Mouse (Mus musculus) left cerebral cortex, adult 18-20 months (tissue): ENCODE data around the gene Bclaf1. TPM values are rescaled to one million over a fixed set of nuclear protein-coding genes. Genes with fewer than 3 reads are reported as not detected.

Source experiments
- DNase-seq, 2 experiments: peaks; one replicate each; pipeline ENCODE4 v3.0.0; 2021 to 2022; ENCODE audit warnings: low spot score in 2 of 2, mixed read lengths in 1 of 2
- total RNA-seq, 2 experiments: library from RNA; stranded (reverse); gene quantifications; 2 replicates each; pipeline ENCODE4 v1.2.3; 2021

The Bclaf1 gene
- total RNA-seq, 2 experiments from 2014 or later: 111 to 116 TPM

DNA sequence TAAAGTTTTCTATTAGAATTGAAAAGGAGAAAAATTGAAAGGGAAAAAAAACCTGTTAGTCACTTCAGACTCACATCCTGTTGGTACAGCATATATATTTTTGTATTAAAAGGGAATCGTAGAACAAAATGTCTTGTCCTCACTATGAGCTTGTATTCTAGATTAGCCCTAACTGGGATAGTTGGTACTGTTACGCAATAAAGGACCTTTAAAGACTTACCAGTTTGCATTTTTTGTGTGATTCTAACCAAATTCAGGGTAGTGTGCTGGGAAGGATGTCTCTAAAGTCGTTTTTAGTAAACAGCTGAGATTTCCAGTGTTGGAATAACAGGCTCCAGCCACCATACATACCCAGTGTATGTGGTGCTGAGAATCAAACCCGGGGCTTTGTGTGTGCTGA is 1.7 kb downstream of the Bclaf1 start:
- DNase-seq: no peak

DNA sequence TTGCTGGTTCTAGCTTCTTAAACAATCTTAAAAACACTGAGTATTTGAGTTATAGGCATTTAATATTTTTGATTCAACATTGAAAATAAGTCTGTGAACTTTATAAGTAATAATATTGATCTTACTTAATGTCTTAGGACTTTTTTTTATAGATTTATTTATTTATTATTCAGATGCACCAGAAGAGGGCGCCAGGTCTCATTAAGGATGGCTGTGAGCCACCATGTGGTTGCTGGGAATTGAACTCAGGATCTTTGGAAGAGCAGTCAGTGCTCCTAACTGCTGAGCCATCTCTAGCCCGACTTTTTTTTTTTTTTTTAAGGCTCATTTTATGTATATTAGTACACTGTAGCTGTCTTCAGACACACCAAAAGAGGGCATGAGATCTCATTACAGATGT is 2.5 kb downstream of the Bclaf1 start:
- DNase-seq: no peak

DNA sequence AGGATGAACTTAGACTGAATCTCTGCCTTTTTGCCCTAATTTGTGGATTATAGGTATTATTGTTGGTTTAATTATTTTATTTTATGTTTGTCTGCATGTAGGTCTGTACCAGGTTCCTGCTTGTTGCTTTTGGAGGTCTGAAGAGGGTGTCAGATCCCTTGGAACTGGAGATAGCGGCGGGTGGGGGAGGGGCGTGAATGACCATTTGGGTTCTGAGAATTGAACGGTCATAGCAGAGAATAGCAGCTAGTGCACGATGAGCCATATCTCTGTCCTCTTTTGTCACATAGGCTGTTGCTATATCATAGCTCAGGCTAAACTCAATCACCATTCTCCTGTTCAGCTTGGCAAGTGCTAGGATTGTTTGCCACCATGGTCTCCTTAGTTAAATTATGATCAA is 5.2 kb downstream of the Bclaf1 start:
- no peak for DNase-seq

DNA sequence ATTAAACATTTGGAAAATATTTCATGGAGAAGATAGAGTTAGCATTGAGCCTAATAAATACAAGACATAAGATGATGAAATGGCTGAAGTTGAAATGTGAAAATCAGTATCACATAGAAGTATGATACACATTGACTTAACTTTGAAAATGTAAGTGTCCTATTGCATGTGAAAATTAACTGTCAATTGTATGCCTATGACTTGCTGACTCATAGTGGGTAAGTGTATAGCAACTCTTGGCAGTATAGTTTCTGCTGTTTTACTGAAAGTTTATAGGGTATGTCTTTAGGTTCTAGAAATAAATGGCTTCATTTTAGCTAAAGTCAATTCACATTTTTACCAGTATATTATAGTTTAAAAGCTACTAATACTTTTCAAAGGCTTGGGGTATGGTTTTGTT is 14.0 kb downstream of the Bclaf1 start:
- DNase-seq: no peak

DNA sequence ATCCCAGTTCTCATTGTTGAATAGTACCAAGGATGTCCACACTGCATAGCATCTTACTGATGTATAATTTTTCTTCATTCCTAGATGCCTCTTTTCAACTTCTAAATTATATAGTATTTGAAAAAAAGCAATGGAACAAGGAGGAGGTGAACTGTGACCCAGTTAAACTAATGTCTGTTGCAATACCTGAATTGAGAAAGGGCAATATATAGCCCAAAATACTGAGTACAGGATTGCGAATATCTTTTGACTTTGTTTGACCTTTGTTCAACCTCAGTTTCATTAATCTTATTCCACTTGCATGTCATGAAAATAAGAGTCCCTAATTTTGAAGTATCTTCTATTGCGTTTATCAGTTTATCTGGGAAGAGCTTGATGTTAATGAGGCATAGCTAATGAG is 19.0 kb downstream of the Bclaf1 start:
- no peak for DNase-seq

DNA sequence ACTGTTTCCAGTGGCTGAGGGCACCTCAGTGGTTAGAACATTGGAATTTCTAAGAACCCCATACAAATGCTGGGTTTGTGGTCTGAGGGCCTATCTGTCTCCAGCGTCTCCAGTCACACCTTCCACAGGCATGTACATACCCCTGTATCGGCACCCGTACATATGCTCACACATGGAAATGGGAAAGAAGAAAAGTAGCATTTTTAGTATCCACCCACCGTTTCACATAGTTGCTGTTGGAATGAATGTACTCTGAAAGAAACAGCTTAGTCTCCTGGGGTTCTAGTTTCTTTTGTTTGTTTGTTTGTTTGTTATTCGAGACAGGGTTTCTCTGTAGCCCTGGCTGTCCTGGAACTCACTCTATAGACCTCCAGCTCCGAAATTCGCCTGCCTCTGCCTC is 25.6 kb downstream of the Bclaf1 start:
- no peak for DNase-seq

DNA sequence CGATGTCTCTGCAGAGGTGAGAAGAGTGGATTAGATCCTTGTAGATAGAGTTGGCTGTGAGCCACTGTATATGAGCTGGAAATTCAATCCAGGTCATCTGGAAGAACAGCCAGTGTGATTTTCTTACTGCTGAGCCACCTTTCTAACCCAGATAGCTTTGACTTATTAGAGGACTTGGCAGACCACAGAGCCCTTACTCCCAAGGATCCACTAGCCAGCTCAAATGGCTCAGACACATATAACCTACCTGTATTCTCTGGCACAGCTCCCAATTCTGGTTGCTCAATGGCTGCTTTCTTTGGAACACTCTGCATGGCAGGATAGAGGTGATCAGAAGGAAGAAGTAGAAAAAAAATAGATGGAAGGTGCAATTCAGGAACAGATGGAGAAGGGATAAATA is 33.5 kb downstream of the Bclaf1 start:
- DNase-seq: no peak

DNA sequence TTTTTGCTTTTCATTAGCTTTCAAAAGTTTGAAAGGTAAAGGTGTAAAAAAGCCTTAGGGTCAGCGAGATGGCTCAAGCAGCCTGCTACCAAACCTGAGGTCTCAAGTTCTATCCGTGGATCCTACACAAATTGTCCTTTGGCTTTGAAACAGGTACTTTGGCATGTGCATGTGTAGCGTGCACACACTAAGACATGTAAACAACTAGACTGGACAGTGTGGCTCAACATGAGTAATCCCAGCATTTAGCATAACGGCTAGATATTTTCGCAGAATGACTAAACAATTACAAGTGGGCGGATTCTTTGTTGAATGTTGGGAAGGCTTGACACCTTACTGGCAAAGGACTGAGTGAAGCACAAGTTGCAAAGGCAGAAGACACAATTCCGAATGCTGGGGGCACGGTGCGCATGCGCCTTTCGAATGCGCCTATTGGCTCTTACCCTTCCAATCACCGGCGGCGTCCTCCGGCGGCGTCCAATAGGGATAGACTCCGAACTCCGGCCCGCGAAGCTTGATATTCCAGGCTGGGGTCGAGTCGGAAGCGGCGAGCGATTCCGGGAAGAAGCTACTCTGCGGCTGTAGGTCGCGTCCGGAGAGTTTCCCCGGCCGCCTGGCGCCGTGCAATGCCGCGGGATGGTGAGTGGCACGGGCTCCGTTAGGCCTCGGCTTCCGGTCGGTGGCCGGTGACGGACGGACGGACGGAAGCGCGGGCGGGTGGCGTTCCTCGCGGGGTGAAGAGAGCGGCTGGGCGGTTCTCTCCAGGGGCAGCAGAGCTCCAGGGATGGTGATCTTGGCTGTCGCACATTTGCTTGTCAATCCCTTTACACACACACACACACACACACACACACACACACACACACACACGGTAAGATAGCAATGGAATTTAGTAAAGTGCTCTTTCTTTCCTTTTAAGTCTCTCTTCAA is 35.3 kb downstream of the Bclaf1 start, which contains the start of gene Mtfr2:
Mtfr2 (plus strand) TSS at position 486 of the 930 bp plus-strand sequence.
- peak; percentile 94 to 95 for DNase-seq

DNA sequence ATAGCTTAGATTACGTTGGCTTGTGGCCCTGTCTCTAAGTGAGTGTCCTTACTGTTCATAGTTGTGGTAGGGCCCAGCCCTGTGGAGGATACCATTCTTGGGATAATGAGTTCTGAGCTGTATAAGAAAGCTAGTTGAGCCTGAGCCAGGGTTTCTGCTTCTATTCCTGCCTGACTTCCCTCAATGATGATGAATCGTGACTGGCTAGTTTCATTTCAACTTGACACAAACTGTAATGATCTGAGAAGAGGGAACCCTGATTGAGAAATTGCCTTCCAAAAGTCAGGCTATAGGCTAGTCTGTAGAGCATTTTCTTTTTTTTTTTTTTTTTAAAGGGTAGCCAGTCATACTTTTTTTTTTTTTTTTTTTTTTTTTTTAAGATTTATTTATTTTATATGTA is 36.6 kb downstream of the Bclaf1 start:
- no peak for DNase-seq

DNA sequence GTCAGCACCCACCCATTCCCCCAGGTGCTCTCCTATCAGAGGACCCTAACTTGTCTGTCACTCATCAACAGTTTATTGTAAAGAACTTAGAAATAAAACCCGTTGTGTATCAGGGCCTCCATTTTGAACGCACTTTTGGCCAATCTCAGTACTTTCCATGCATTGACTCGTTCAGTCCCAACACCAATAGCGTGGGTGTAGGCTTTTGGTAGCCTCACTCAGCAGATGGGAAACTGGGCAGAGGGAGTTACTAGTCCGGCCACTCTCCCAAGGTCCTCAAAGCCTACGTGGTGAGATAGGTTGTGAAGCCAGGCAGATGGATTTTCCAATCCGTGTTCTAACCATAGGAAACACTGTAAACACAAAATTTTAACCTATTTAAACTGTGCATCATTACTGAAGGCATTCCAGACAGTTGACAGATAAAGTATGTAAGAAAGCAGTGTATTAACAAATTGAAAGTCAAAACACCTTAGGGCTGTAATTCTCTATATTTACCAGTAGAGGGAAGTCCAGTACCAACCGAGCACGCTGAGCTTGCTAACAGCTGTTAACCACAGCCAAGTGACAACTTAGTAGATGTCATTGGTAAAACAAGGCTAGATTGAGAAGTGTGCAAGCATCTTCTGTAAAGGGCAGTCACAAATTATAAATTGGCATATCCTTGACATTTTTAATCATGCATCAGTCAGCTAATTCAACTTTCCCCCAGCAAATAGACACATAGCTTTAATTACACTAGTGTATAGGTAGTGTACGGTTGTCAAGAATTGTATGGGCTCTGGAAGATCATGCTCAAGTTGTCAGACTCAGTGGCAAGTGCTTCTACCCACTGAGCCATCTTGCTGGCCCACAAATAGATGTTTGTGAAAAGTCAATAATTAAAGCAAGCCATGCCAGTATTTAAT is 49.5 kb downstream of the Bclaf1 start:
- DNase-seq: no peak

DNA sequence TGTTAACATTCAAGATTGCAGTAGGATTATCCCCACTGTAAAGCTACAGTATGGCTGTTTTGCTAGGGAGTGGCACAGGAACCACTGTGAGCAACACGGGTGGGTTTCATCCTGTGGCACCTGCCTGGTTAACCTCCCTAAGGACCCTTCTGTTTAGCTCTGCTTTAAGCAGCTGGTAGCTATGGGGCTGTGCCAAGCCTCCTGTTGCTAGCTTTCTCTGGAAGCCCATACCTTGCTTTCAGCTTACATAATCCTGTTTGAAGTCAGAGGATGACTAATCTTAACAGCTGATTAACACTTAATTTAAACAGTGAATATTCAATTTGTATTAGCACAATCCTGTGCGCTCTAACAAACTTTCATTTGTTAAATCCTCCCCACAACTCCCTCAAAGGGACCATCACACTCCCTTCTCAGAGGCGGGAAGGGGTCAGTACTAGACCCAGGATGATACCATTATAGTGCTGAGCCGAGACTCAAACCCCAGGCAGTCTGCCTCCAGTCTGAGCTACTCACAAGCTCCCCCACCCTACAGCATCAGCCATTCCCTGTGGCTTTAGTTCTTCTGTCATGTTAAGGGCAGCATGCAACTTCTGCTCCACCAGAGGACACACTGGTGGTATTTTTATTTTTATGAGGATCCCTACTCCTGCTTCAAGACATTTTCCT is 50.3 kb downstream of the Bclaf1 start:
- DNase-seq: no peak

DNA sequence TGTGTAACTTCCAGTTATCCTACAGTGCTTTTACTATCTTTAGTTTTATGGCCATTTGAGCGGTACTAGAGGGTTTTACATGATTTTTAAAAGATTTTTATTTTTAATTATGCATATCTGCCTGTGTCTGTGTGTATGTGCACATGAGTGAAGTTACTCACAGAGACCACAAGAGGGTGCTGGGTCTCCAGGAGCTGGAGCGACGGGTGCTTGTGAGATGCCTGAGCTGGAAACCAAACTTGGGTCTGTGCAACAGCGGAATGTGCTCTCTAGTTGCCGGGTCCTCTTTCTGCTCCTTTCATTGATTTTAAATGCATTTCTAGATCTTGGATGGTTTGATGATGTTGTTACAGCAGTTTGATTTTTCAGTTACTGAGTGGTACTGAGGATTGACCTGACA is 59.8 kb downstream of the Bclaf1 start:
- DNase-seq: no peak

DNA sequence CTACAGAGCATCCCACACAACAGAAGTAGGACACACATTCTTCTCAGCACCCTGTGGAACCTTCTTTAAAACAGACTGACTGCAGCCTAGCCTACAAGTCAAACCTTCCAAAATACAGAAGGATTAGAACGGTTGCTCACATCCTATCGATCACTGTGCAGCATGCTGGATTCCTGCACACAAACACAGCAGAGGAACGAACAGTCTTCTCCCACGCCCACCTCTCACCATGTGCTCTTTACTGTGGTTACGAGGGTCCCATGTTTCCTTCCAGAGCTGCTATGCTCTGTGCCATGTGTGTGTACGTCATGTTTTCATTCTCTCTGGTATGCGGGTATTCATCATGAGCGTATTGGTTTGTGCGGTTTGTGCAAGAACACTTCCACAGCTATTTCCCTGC is 65.4 kb downstream of the Bclaf1 start:
- no peak for DNase-seq

DNA sequence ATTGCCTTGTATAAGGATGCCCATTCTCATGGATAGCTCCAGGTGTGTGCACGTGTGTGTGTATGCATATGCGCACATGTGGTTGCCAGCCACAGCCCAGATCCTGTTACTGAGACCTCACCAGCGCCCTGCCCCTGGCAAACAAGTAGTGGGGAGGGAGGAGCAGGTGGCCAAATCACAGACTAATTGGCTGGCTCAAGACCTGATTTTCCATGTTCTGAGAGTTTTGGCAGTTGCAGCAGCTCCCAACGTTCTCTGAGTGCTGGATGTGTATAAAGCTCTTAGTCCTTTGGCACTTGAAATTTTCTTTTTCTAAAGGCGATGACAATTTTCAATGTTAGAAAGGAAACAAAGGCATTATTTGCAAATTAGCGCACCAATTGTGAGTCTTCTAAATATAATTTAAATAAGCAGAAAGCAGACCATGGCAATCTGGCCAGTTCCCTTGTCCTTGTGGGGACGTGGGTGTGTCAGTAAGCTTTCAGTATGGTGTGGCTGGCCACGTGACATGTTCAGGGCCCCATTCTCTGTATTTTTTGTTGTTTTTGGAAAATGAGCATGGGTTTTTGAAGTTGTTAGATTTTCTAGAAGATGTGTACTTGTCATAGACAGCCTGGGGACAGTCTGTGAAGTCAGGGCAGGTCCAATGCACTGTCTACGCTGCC is 66.9 kb downstream of the Bclaf1 start:
- no peak for DNase-seq

DNA sequence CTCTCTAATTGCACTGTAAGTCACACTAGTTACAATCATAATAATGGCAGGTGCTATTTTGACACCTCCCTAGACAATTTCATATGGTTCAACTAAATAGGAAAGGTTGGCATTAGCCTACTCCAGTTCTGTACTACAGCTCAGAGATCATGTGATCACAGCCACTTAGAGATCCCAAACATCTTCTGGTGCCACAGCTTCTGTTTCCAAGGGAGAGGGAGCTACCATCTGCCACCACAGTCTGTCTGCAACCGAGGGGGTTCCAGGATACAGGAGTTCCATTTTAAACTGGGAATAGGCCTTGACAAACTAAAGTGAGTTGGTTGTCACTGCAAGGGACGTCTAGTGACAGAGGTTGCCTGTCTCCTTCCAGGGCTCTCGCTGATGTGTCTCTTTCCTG is 68.5 kb downstream of the Bclaf1 start:
- peak; percentile 35 to 41 for DNase-seq

DNA sequence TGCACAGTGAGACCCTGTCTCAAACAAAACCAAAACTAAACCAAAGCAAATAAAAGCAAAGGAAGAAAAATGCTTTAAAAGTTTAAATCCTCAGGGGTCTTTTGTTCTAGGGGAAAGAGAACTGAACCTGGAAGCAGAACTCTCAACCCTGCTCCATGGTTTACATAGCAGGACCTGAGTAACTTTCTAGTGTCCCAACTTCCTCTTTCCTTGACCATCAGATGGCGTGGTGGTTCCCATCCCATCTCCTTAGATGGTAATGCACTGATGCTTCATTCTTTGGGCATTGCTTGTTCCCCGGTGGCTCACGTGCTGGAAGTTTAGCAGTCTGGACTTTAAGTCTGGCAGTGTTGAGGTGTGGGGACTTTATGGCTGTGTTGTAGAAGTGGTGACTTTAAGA is 69.1 kb downstream of the Bclaf1 start:
- DNase-seq: no peak

DNA sequence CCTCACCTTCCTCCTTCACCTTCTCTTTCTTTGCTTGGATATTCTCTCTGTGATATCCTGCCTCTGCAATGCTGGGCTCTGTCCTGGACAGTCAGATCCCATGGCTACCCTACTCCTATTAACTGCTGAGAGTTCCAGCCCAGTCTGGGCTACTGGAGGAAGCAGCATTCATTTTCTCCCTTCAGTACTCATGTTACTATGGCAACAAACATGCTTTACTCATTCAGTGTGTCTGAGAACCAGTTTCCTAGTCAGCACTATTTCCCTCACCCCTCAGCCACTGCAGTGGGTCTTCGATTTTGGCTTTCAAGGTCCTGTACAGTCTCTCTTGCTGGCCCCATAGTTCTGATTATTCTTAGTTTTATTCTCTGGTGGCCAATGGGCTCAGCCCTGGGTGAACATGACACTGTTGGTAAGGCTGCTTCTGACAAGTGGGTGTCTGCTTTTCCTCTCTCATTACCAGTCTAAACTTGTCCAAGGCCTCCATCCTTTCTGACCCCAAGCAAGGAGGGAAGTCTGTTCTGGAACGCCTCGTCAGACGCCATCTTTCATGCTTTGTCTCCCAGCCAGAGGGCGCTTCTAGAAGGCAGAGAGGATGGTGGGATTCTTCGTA is 70.6 kb downstream of the Bclaf1 start:
- DNase-seq: no peak

DNA sequence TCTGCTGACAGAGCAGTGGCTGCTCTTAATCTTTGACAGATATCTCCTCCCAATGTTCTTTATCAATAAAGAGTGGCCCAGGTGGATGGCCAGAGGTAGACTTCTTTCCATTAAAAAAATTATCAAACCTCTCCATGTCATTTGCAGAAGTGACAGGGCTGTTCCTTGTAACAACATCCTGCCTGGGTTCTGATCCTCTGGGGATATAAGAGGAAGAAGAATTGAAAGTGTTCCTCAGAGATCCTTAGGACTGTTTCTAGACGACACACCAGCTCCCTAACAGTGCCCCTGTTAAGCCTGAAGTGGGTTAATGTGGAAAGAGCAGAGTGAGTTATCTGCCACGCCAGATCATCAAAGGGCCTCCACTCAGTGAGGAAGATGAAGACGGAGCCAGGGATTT is 78.3 kb downstream of the Bclaf1 start:
- DNase-seq: no peak
